Mouse (Mus musculus) frontal cortex, postnatal 14 days (tissue): ENCODE data around the gene Cfap221.

Source experiments
- DNase-seq, 2 experiments: peaks; one replicate each; pipeline ENCODE4 v3.0.0; 2022; ENCODE audit warnings: low spot score in 2 of 2

Cfap221 gene

GRCm38 (mm10) chr1:119996798-119997581 is at the start of gene Cfap221:
TSS of gene Cfap221 (minus strand) at chr1:119997234.
- DNase-seq = peak; percentile 48 to 61

GRCm38 (mm10) chr1:120044584-120044983 is 47.5 kb upstream of the Cfap221 start:
- no peak for DNase-seq

- no peak for DNase-seq
Observed at GRCm38 (mm10) chr1:120042421-120042820, 45.4 kb upstream of the Cfap221 start.

GRCm38 (mm10) chr1:120038594-120038993 is 41.6 kb upstream of the Cfap221 start:
- no peak for DNase-seq

- DNase-seq = no peak
Observed at GRCm38 (mm10) chr1:120037021-120037683, 40.1 kb upstream of the Cfap221 start.

- DNase-seq = no peak
Observed at GRCm38 (mm10) chr1:120035456-120036034, 38.5 kb upstream of the Cfap221 start.

- DNase-seq = no peak
Observed at GRCm38 (mm10) chr1:120034793-120035192, 37.8 kb upstream of the Cfap221 start.

- no peak for DNase-seq
Observed at GRCm38 (mm10) chr1:120033469-120033854, 36.4 kb upstream of the Cfap221 start.

GRCm38 (mm10) chr1:120032804-120033468 is 35.9 kb upstream of the Cfap221 start:
- DNase-seq = peak; percentile 53 to 64

- no peak for DNase-seq
Observed at GRCm38 (mm10) chr1:120030474-120030873, 33.4 kb upstream of the Cfap221 start.

- DNase-seq = no peak
Observed at GRCm38 (mm10) chr1:120027693-120028092, 30.7 kb upstream of the Cfap221 start.

- no peak for DNase-seq
Observed at GRCm38 (mm10) chr1:120025050-120025439, 28.0 kb upstream of the Cfap221 start.

GRCm38 (mm10) chr1:120024331-120025049 is 27.5 kb upstream of the Cfap221 start:
- DNase-seq = no peak

- DNase-seq = no peak
Observed at GRCm38 (mm10) chr1:120021951-120022350, 24.9 kb upstream of the Cfap221 start.

- DNase-seq = no peak
Observed at GRCm38 (mm10) chr1:120020322-120020897, 23.4 kb upstream of the Cfap221 start.

GRCm38 (mm10) chr1:120019428-120019827 is 22.4 kb upstream of the Cfap221 start:
- no peak for DNase-seq

GRCm38 (mm10) chr1:120018900-120019299 is 21.9 kb upstream of the Cfap221 start:
- DNase-seq = no peak

- DNase-seq = no peak
Observed at GRCm38 (mm10) chr1:120016240-120016639, 19.2 kb upstream of the Cfap221 start.

GRCm38 (mm10) chr1:120013111-120013510 is 16.1 kb upstream of the Cfap221 start:
- peak in 1 of 2 experiments; percentile 37 for DNase-seq

- DNase-seq = no peak
Observed at GRCm38 (mm10) chr1:120012638-120013037, 15.6 kb upstream of the Cfap221 start.
